Mouse (Mus musculus) cerebellum, adult 9-11 months (tissue): ENCODE results near the gene Cd19.
A peak's percentile ranks its signal among the peaks of the same experiment; 100 is the strongest.

Experiments used
- DNase-seq: peaks from one replicate; pipeline ENCODE4 v3.0.0; 2022

Cd19 gene

GRCm38 (mm10) chr7:126414725-126415124, at the start of gene Cd19:
Cd19 (minus strand) TSS chr7:126414889.
- no peak for DNase-seq

DNA sequence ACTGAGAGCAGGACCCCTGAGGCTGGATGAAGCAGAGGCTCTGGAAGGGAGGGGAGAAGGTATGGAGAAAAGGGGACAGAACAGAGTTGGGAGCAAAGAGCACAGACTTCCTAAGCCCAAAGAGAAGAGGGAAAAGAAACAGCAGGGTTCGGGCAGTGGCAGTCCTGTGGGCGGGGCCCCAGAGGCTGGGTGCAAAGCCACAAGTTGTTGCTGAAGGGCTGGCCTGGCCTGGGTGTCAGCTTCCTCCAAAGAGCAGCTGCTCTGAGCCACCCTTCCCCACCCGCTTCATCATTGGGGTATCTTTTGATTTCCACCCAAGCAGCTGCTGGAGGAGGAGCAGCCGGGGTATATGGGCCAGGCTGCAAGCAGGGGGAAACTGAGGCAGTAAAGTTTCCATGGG, 49.4 kb upstream of the Cd19 start:
- no peak for DNase-seq

GRCm38 (mm10) chr7:126463547-126463946, 48.9 kb upstream of the Cd19 start:
- no peak for DNase-seq

DNA sequence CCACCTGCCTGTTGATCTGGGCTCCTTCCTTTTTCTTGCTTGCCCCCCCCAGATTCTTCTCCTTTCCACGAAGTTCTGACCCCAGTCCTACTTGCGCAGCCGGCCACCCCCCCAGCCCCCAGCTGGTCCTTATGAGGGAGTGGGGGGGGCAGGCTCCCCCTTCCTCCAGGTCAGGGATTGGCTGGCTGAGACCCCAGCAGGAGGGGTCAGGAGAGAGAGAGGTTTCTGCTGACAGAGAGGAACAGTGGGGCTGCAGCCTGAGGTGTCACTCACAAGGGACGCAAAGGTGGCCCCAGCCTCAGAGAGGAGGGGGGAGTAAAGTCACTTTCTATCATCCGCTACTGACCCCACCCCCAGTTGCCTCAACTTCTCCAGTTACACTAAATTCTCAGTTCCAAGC, 48.3 kb upstream of the Cd19 start, which contains the start of gene Atp2a1:
Gene Atp2a1, minus strand, starts transcription at position 105 of the 400 bp plus-strand sequence.
- no peak for DNase-seq

DNA sequence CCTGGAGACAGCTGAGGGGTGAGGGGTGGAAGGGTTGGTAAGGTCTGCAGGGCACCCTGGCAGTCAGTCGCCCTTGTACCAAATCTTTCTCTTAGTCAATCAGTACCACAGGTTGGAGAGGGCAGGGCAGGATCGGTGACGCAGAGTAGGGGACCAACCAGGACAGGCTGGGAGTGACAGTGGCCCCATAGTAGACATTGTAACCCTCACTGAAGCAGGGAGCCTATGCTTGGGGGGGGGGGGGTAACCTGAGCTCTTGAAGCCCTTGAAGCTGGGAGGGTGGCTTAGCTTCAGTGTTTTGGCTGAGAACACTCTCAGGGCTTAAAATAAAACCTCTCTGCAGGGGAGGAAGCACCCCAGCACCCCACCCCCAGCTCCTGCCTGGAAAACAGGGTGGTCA, 46.9 kb upstream of the Cd19 start:
- DNase-seq: no peak

DNA sequence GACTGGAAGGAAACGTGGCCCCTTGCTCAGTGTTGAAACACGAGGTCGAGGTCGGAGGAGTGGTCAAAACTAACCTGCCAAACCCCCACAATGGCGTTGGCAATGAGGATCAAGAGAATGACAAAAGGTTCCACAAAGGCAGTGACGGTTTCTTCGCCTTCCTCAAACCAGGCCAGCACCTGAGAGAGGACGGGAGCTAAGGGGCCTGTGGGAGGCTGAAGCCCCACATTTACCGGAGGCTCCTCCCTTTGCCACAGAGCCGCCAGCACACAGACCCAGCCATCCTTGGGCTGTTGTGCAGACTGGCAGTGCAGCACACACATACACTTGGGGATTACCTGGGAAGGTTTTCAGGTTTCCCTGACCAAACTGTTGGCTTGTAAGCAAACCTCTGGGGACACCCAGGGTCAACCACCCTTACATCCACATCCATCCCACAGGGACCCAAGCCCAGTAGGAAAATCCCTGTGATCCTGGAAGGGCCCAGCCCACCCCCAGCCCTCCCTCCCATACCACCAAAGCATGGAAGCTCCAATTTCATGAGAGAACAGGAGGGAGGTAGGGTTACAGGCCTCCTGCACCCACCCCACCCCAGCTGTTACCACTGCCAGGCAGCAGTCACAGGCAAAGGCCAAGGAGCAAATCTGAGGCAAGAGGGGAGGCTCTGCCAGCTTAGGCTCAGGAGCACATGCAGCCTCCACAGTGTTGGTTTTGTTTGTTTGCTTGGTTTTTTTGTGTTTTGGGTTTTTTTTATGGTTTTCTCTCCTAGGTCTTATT, 46.1 kb upstream of the Cd19 start:
- no peak for DNase-seq

- no peak for DNase-seq
Measured at GRCm38 (mm10) chr7:126458844-126459618, 44.3 kb upstream of the Cd19 start.

DNA sequence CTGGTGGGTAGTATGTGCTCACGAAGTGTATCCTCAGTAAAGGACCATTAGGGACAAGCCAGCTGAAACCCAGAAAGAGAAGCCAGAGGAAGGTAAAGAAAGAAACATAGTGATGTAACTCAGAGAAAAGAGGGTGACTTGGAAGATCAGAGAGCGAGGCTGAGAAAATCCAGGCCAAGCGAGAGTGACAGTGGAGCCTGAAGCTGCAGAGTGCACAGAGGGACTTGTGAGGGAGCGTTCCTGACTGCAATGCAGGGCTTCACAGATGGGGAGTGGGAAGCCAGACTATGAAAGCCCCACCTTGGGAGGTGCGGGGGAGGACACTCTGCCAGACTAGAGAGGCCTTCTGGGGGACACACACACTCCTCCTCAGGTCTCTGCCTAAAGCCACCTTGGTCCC, 43.5 kb upstream of the Cd19 start:
- DNase-seq: no peak

DNA sequence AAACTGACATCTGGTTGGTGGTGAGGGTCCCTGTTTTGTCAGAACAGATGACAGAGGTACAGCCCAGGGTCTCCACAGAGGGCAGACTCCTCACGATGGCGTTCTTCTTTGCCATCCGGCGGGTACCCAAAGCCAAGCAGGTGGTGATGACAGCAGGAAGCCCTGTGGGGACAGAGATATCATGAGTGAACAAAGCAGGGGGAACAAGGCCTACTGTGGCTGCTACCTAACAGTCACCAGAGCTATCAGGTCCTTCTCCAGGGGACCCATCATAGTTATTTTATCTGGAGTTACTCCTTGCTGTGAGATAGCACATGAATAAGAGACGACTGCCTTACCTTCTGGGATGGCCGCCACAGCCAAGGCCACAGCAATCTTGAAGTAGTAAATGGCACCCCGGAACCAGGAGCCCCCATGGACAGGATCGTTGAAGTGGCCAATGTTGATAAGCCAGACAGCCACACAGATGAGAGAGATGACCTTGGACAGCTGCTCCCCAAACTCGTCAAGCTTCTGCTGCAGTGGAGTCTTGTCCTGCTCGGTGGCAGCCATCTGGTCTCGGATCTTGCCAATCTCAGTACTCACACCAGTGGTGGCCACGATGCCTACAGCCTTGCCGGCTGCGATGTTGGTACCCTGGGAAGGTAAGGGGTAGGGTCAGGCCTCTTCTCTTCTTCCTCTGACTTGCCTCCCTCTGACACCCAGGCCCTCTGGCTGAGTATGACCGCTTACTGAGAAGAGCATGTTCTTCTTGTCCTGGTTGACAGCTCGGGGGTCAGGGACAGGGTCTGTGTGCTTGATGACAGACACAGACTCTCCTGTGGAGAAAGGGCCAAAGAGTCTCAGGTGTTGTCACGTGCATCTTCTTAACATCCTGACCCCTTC, 41.9 kb upstream of the Cd19 start:
- DNase-seq: no peak

- DNase-seq: no peak
Measured at GRCm38 (mm10) chr7:126455242-126455641, 40.6 kb upstream of the Cd19 start.

DNA sequence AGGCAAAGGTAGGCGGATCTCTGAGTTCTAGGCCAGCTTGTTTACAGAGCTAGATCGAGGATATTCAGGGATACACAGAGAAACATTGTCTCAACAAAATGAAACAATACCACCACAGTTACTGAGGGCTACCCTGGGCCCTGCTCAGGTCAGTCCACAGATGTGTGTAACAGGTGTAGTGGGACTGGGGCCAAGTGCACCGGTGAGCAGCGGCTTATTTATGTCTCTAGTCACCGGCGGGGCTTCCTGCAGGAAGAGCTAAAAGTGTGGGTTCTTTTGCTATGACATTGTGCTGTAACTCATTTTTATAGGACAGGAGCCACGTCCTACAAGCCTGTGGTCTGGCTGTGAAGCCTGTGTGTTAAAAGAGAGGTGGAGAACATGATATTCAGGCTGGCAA, 39.2 kb upstream of the Cd19 start:
- DNase-seq: no peak

GRCm38 (mm10) chr7:126452244-126452643, 37.6 kb upstream of the Cd19 start:
- no peak for DNase-seq

- DNase-seq: no peak
Measured at GRCm38 (mm10) chr7:126450641-126451040, 36.0 kb upstream of the Cd19 start.

- DNase-seq: no peak
Measured at GRCm38 (mm10) chr7:126449991-126450390, 35.3 kb upstream of the Cd19 start.

- no peak for DNase-seq
Measured at GRCm38 (mm10) chr7:126448481-126448880, 33.8 kb upstream of the Cd19 start.

GRCm38 (mm10) chr7:126446217-126446616, 31.5 kb upstream of the Cd19 start:
- no peak for DNase-seq

DNA sequence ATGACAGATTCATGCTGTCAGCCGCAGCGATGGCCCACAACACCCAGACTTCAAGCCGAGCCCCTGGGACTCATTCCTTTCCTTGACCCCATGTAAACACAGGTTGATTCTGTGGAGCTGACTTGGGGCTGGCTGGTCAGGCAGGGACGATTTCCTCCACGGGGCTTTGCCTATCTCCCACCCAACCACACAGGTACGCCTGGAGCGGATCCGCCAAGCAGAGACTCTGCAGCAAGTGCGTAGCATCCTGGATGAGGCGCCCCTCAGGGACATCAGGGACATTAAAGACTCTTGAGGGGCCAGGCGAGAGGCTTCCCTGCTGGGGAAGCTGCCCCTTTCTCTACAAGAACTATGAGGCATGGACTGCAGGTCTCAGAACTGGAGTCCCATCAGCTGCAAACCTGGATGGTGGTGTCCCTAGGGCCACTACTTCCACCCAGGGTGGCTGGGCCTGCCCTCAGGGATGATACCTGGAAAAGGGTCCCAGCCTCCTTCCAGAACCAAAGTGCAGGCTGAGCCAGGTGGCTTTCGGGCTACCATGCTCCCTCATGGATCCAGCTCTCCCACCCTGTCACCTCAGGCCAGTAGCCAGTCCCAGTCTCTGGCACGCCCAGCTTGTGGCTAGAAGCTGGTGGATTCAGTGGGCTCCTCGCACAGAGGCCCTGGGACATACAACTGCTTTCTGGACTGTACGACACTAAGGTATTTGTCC, 30.6 kb upstream of the Cd19 start:
- no peak for DNase-seq

- no peak for DNase-seq
Measured at GRCm38 (mm10) chr7:126444536-126444935, 29.8 kb upstream of the Cd19 start.

DNA sequence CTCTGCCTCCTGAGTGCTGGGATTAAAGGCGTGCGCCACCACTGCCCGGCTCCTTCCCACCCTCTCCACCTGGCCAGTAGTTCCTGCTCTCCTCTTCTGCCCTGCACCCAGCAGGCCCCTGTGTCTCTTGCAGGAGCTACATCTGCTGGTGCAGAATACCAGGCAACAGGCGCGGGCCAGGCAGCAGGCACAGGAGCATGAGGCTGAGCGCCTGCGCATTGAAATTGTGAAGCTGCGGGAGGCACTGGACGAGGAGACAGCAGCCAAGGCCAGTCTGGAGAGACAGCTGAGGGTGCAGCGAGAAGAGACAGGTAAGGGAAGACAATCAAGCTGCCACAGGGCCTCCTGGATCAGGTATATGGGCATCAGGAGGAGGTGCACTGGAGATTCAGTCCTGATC, 29.3 kb upstream of the Cd19 start:
- DNase-seq: no peak

DNA sequence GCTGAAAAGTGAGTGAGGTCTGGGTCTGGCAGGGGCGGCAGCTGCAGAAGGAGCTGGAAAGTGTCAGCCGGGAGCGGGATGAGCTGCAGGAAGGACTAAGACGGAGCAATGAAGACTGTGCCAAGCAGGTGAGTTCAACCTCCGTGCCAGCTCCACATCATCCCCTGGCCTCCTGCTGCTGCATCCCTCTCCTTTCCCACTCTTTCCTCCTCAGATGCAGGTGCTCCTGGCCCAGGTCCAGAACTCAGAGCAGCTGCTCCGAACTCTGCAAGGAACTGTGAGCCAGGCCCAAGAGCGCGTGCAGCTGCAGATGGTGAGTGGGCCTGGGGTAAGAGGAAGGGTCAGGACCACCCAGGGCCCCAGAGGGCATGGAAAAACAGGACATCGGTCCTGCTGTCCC, 25.4 kb upstream of the Cd19 start:
- DNase-seq: no peak

GRCm38 (mm10) chr7:126436851-126437250, 22.2 kb upstream of the Cd19 start:
- DNase-seq: peak; percentile 27

- no peak for DNase-seq
Measured at GRCm38 (mm10) chr7:126435801-126436200, 21.1 kb upstream of the Cd19 start.

GRCm38 (mm10) chr7:126434726-126435125, 20.0 kb upstream of the Cd19 start:
- DNase-seq: no peak
